Mouse (Mus musculus): Measurements from ENCODE around the gene Isx.

The Isx gene

DNA sequence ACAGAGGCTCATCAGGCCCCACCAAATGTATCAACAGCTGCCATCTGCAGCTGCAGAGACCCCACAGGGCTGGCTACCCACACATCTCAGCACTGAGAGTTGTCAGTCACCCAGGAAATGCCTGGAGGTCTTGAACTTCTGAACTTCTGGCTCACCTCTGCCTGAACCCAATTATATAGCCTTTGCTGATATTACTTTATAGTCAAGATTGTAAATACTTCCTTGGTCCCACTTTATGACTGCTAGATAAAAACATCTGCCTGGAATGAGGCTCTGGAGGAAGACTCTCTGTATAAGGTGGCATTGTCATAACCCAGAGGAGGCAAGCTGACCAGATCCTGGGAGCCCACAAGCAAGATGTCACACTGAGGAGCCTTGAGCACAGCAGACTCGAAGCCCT is 28.8 kb downstream of the Isx start:
- no peak for DNase-seq (ENCODE audit: low spot score)

DNA sequence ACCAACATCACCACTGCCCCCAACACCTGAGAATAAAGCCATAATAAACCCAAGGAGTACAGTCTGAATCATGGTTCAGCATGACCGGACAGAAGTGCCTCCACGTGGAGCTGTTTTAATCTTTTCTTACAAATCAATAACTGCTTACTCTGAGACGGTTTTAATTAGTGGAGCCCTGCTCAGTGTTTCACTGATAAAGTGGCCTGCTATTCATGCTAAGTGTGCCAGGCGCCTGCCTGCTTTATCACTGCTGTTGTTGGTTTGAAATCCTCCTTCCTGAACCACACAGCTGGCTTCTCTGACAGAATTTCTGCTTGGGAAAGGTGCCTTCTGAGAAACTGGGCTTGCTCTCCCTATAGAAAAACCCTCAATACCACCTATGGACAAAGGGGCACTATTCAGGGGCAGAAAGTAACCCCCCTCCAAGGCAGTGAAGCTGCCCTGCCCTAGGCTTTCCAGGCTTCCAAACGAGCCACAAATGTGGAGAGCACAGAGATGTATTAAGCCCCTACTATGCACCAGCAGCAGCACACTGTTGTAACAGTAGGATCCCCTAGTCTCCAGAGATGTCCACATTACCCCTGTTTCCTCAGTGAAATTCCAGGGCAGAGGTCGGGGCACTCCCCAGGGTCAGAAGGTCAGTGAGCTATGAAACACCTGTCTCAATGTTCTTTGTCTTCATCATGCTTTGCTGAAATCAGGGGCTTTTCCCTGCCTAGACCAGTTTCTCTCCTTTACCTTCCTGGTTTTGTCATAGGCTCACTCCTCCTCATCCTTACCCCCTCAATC is 30.3 kb downstream of the Isx start:
- DNase-seq (ENCODE audit: low spot score): no peak

DNA sequence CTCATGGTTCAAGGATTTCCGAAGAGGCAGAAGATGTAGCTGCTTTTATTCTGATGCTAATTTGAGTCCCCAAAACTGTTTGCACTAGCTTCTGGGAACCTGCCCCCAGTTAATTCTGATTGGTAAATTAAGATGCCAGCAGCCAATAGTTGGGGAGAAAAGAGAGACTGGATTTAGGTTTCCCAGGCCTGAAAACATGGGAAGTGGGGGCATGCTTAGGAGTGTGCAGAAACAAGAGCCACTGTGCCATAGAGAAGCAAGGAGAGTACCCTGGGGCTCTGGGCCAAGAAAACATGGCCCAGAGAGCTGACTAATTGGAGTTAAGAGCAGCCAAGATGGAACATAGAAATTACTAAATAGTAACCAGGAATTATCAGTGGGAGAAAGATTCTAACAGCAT is 33.4 kb downstream of the Isx start:
- no peak for DNase-seq (ENCODE audit: low spot score)

DNA sequence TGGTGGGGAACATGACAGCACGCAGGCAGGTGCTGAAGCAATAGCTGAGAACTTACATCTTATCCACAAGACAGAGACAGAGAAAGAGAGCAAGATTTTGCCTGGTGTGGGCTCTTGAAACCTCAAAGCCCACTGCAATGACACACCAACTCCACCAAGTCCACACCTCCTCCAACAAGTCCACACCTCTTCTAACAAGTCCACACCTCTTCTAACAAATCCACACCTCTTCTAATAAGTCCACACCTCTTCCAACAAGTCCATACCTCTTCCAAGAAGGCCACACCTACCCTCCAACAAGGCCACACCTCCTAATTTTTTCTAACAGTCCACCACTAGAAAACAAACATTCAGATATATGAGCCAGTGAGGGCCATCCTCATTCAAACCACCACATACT is 37.7 kb downstream of the Isx start:
- DNase-seq (ENCODE audit: low spot score): no peak

DNA sequence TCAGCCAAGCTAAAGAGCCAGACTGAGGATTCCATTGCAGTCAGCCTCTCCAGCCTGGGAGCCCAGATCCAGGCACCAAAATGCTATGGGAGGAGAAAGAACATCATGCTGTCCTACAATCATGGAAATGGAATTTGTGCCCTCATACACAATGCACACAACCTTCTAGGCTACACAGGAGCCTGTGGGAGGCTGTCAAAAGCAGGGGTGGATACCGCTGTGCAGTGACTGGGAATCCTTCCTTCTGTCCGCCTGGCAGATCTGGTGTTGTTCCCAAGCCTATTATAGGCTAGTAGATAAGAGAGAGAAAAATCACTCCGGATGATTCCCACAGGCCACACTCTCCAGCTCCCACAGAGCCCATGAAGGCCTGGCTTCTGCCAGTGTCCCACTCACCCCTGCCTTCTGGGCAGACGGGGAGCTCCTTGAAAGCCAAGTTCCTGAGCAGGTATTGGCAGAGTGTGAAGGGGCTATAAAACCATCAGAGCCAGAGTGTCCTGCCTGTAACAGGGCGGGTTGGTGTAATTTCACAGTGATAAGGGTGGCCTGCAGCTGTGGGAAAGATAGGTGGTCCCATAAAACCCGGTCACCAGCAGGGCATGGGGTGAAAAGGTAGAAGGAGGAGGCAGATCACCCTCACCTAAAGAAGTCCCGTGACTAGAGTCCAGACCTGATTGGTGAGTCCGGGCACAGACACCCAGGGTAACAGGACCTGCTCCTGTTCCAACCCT is 47.9 kb downstream of the Isx start:
- no peak for DNase-seq (ENCODE audit: low spot score)

DNA sequence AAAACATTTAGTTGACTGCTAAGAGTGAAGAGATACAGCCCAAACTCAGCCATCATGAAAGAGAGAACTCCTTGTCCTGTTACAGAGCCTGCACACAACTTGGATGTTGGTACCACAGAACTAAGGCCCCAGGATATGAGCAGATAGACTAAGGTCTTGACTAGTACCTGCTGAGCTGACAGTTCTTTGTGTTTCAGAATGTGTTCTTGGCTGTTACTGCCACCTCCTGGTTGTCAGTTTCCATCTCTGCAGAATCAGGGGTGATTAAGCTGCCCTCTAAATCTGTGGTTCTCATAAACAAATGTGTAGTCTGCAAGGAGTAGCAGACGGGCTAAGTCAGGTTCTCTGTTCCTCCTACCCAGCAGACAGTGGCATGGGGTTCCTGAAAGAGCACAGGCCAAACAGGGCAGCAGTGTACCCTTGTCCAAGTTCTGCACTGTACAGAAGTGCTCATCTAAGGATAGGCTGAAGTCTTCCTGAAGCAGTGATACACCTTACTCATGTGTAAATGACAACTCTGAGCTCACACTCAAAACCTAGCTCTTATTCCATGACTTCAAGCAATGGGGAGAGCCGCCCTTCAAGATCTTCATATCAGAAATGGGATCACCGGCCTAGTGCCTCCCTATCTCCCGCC is 49.0 kb downstream of the Isx start:
- DNase-seq (ENCODE audit: low spot score): peak; percentile 49

DNA sequence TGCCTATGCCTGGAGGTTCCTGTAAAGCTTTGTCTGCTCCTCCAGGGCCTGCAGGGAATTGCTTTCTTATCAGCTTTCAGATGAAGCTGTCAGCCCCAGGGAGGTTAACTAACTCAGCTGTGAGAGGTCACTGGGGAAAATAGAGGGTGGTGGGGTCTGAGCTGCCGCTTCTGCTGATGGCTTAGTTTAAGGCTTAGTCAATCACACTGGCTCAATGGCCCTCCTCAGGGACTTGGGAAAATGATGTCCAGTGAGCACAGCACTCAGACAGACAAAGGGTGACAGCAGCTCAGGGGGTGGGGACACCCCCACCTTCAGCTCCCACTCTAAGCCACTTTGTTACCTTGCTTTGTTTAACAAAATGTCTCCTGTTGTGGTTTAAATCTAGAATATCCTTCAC is 55.0 kb downstream of the Isx start:
- no peak for DNase-seq (ENCODE audit: low spot score)

DNA sequence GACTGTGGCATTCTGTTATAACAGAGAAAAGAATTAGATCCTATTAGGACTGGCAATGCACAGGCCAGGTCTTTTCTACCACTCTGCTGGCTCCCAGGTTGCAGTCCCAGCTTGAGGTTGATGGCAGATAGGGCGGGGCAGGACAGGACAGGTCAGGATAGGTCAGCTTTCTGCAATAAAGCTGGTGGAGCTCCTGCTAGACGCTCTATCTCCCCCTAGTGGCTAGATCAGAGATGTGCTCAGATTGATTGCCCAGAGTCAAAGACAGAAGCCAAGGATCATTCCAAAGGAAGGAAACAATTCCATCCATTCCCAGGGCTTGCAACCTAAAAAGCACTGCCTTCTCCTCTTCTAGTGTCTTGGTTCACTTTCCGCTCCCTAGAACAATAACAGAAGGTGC is 57.8 kb downstream of the Isx start:
- no peak for DNase-seq (ENCODE audit: low spot score)

DNA sequence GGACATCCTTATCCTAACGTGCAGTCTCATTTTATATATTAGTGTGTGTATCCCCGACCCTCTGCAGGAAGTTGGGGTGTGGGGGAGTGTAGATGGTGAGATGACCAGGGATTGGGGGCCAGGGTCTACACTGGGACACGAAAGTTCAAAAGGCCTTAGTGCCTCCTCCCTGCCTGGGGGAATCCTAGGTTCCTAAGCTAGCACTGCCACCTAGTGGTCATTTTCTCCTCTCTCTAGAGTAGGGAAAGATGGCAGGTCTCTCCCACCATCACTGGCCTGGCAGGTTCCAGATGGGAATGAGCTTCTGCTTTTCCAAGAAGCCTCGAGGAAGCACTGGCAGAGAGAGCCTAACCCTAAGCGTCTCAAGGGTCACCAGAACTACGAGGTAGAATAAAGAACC is 62.3 kb downstream of the Isx start:
- DNase-seq (ENCODE audit: low spot score): no peak

DNA sequence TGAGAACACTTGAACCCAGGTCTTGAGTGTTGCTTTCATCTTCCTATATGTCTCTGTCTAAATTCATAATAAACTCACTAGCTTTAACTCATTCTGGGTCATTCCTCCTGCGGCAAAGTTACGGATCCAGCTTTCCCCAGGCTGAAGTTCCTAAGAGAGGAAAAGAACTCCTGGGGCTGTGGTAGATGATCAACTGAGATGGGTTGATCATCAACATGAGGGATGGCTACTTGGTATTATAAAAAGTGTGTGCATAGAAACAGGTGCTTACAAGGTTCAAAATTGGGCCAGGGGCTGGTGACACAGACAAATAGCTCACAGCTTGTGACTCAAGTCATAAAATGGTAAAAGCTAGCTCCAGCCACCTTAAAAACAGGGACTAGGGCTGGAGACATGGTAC is 63.7 kb downstream of the Isx start:
- no peak for DNase-seq (ENCODE audit: low spot score)

DNA sequence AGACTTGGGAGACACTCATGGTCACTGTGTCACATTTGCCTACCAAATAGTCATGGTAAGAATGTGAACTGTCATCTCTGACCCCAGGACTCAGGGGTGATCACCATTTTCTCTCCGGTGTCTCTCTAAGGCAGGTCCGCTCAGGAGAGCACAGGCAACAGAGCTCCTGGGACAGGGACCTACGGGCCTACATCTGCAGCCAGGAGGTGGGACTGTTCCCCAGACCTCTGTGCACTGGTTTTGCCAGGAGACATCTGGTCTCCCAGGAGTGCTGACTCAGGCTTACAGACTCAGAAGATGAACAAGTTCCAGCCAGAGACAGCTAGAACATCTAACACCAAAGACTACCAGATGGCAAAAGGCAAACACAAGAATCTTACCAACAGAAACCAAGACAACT is 69.1 kb downstream of the Isx start:
- no peak for DNase-seq (ENCODE audit: low spot score)

Measured in layer of hippocampus, adult 9-10 months (tissue).